Mouse (Mus musculus): Measurements from ENCODE around the gene Fam135a. TPM values are rescaled to one million over a fixed set of nuclear protein-coding genes. Genes with fewer than 3 reads are reported as not detected.
"Not testable (repeated sequence)": the region's sequence is repeated elsewhere in the genome, so short reads cannot be mapped to it uniquely, and the experiment has no call there.

The Fam135a gene
- total and polyA plus RNA-seq, 3 experiments = not detected

DNA sequence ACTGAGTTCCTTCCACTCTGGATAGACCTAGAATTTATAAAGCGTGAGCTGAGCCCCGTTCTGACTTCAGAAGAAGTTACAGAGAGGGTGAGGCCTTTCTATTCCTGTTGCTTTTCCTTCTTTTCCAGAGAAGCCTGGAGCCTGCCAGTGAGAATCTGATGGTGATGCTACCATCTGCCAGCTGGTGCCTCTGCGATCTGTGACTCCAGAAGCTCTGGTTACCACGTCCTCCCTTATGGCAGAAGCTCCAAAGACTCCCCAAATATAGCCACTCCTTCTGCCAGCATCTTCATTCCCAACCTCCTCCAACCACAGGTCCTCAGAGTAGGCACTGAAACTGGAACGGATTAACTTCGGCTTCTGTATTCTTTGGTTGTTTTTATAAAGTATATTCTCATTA is 121.9 kb downstream of the Fam135a start:
- H3K36me3 ChIP-seq (ENCODE audit: control insufficient read depth in 1 of 2, insufficient read depth in 2 of 2, low read length in 2 of 2) = peaks cover 0 to 4% of the 10 kb centered on the region in 2 experiments; a peak in 2 of 4 replicates
- no peak overlapping the region for H3K9ac ChIP-seq (ENCODE audit: control insufficient read depth, low read depth, low read length, poor library complexity, severe bottlenecking)
- H3K27me3 ChIP-seq (ENCODE audit: control insufficient read depth in 1 of 2, insufficient read depth in 2 of 2, low read length in 2 of 2) = no peaks in the 10 kb centered on the region
- no peak overlapping the region for H3K4me3 ChIP-seq (ENCODE audit: control insufficient read depth in 1 of 2, insufficient read depth in 1 of 2, low read depth in 2 of 2, low read length in 2 of 2)
- no peaks in the 10 kb centered on the region for H3K4me1 ChIP-seq (ENCODE audit: control insufficient read depth in 1 of 2, insufficient read depth in 2 of 2, low read length in 2 of 2)
- no peak overlapping the region for H3K27ac ChIP-seq (ENCODE audit: control insufficient read depth, low read depth, low read length)
- no peaks in the 10 kb centered on the region for H3K9me3 ChIP-seq (replicated peaks; ENCODE audit: insufficient read depth, low read length)
- no peak for DNase-seq (ENCODE audit: low read depth, low spot score)
- H3K79me2 ChIP-seq (ENCODE audit: control insufficient read depth, insufficient read depth, low read length, poor library complexity) = no peaks in the 10 kb centered on the region
- TF ChIP-seq E2F4 (IDR thresholded peaks at IDR 0.05; ENCODE audit: borderline replicate concordance, low read depth, low read length) (no peak), CHD1 (IDR thresholded peaks at IDR 0.05; ENCODE audit: low read depth, low read length) (no peak), ETS1 (IDR thresholded peaks at IDR 0.05; ENCODE audit: low read depth, low read length) (no peak), ZKSCAN1 (IDR thresholded peaks at IDR 0.05; ENCODE audit: low read depth, low read length) (no peak), MXI1 (IDR thresholded peaks at IDR 0.05; ENCODE audit: low read depth, low read length) (no peak), NELFE (IDR thresholded peaks at IDR 0.05; ENCODE audit: low read depth, low read length) (no peak), GABPA (IDR thresholded peaks at IDR 0.05; ENCODE audit: low read depth, low read length) (no peak), GATA1 (IDR thresholded peaks at IDR 0.05; ENCODE audit: low read depth, low read length) (no peak), MAFK (IDR thresholded peaks at IDR 0.05; ENCODE audit: borderline replicate concordance, low read depth, low read length) (no peak), ZMIZ1 (IDR thresholded peaks at IDR 0.05; ENCODE audit: low read depth, low read length) (no peak), KAT2A (conservative IDR thresholded peaks at IDR 0.05; ENCODE audit: low read depth, low read length) (no peak), SMC3 (IDR thresholded peaks at IDR 0.05; ENCODE audit: low read depth, low read length) (no peak), TBP (IDR thresholded peaks at IDR 0.05; ENCODE audit: low read depth, low read length) (no peak), MEF2A (IDR thresholded peaks at IDR 0.05; ENCODE audit: extremely low read depth, insufficient replicate concordance, low read depth, low read length, poor library complexity, severe bottlenecking) (no peak), HCFC1 (IDR thresholded peaks at IDR 0.05; ENCODE audit: low read depth, low read length) (no peak), CTCF (IDR thresholded peaks at IDR 0.05 in 2 of 3, conservative IDR thresholded peaks at IDR 0.05 in 1 of 3; ENCODE audit: control insufficient read depth in 1 of 3, insufficient read depth in 1 of 3, low read depth in 2 of 3, low read length in 3 of 3, poor library complexity in 1 of 3, severe bottlenecking in 1 of 3) (no peak)

DNA sequence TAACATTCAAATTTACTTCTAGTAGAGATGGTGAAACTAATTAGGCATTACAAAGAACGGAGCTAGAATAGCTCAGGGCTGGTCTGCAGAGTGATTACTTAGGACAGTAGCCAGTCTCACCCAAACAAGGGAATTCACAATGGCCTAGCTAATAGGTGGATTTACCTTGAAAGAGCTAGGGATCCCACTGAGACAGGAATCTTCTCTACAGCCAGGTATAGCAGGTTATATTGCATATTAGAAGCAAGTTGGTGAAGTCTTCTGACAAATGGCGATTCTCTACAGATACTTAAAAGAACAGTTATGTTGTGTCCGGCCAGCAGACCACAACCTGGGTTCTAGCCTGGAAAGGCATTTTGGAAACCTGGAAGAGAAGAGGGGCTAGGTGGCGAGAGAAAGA is 129.0 kb downstream of the Fam135a start:
- H3K27me3 ChIP-seq (ENCODE audit: control insufficient read depth in 1 of 2, insufficient read depth in 2 of 2, low read length in 2 of 2); H3K36me3 ChIP-seq (ENCODE audit: control insufficient read depth in 1 of 2, insufficient read depth in 2 of 2, low read length in 2 of 2); H3K79me2 ChIP-seq (ENCODE audit: control insufficient read depth, insufficient read depth, low read length, poor library complexity); DNase-seq (ENCODE audit: low read depth, low spot score); H3K27ac ChIP-seq (ENCODE audit: control insufficient read depth, low read depth, low read length); H3K4me1 ChIP-seq (ENCODE audit: control insufficient read depth in 1 of 2, insufficient read depth in 2 of 2, low read length in 2 of 2); H3K4me3 ChIP-seq (ENCODE audit: control insufficient read depth in 1 of 2, insufficient read depth in 1 of 2, low read depth in 2 of 2, low read length in 2 of 2); H3K9ac ChIP-seq (ENCODE audit: control insufficient read depth, low read depth, low read length, poor library complexity, severe bottlenecking); H3K9me3 ChIP-seq (replicated peaks; ENCODE audit: insufficient read depth, low read length): not testable (repeated sequence)
